Mouse (Mus musculus) gastrocnemius, postnatal 10 days (tissue): Measurements from ENCODE around the gene D7Ertd443e. TPM values are rescaled to one million over a fixed set of nuclear protein-coding genes. Genes with fewer than 3 reads are reported as not detected.

Experiments
- DNase-seq: peaks from one replicate; pipeline ENCODE4 v3.0.0; 2021; ENCODE audit warnings: mixed read lengths
- total RNA-seq, 2 experiments: library from RNA; stranded (reverse); gene quantifications; 2 replicates each; pipeline ENCODE4 v1.2.3; 2021

Gene D7Ertd443e
- total RNA-seq, 2 experiments from 2014 or later, result not detected

- DNase-seq, result no peak
Observed at GRCm38 (mm10) chr7:134289126-134289525, 96.3 kb downstream of the D7Ertd443e start.

GRCm38 (mm10) chr7:134287570-134288222 is 97.8 kb downstream of the D7Ertd443e start:
- no peak for DNase-seq

DNA sequence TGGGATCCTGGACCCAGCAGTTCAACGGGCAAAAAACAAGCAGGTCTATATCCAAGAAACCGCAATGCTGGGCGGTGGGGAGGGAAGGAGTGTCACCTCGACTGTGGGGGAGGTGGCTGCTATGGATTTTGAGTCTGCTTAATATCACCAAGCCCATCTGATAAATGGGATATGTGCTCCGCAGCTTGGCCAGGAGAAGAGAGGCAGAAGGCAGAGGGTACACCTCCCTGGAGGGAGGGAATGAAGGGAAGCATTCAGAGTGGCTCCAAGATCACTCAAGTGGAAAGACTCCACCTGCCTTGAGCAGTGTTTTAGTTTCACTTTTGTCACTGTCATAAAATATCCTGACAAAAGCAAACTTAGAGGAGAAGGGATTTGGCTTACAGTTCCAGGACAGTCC is 112.5 kb downstream of the D7Ertd443e start:
- DNase-seq, result no peak

- DNase-seq, result no peak
Observed at GRCm38 (mm10) chr7:134272421-134272820, 113.0 kb downstream of the D7Ertd443e start.

DNA sequence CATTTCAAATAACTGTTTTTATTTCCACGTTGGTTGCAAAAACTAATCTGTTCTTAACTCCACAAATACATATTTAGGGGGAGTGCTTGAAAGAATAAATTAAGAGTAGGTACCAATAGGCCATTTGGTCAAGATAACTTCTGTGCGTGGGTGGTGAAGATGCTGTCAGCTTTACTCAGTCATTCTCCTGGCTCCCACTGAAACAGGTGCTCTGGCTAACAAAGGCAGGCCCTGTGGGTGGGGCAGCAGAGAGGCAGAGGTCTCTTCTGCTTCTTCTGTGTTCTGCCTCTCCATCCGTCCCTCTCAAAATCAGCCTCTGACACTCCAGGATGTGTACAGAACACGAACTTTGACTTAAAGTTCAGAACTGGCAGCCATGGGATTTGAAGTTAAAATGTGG is 119.7 kb downstream of the D7Ertd443e start:
- no peak for DNase-seq

DNA sequence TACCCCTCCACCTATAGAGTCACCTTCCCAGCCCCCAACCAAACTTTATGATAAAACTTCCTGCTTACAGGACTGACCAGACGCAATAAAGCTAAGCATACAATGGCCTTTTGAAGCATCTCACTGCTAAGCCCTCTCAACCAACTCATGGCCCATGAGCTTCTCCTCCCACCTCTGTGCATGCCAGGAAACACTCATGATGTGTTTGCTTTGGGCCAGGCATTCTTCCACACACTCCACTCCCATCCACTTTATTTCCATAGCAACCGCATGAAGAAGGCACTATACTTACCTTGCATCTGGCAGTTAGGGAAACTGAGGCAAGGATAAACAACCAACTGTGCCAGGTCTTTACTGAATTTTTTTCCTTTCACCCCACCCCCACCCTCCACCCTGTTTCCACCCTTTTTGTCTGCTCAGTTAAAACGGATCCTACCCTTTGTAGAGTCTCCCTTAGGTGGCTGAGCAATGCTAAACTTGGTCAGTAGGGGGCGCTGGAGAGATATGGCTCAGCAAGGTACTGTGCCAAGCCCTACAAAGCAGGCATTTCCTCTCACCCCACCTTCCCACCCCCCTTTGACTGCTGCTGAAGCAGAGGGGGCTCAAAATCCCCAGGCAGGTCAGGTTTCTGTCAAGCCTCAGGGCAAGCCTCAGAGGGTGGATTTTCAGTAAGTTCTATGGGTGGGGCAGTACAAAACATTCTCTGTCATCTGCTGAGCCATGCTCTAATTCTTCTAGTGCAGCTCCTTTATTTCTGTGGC is 122.1 kb downstream of the D7Ertd443e start:
- peak; percentile 71 for DNase-seq

DNA sequence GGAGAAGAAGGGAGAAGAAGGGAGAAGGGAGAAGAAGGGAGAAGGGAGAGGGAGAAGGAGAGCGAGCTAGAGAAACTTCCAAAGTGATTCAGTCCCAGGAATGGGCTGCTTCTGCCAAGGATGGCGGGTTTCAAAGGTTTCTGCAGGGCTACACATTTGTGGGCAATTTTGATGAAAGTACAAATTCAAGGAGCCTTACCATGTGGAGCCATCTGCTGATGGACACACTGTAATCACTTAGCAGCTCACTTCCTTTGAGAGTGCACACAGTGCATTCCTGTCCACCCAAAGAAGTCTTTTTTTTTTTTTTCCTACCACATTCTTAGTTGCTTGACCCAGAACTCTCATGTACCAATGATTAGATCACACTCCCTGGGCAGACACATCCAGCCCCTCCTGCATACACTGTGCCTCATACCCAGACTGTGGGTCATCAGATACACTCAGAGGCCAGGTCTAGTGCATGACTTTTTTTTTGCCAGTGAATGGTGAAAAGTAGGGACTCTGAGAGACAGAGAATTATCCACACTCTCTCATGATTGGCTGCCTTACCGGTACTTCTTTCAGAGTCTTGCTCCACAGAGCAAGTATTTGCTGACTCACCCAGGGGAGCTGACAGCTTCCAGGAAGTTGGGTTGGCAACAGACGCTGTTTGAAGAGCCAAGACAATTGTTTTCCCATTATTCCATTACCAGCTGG is 124.3 kb downstream of the D7Ertd443e start:
- peak; percentile 20 for DNase-seq

DNA sequence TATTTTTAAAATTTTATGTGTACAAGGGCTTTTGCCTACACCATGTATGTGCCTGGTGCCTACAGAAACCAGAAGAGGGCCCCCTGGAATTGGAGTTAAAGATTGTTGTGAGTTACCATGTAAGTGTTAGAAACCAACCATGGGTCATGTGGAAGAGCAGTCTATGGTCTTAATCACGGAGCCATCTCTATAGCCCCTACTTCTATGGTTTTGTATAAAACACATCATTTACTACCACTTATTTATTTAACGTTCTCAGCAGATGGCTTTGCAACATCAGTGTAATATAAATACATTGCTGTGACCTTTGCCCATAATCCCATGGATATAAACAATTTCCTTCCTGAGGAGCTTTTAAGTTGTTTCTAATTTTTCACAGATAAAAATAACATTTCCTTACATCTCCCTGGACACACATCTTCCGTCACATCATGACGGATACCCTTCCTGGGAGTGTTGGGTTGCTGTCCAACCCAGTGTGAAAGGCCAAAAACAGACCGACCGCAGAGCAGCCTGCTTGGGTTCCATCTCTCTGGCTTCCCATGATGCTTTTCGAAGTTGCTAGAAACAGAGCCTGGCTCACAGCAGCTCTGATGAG is 135.1 kb downstream of the D7Ertd443e start:
- no peak for DNase-seq

GRCm38 (mm10) chr7:134248041-134248440 is 137.4 kb downstream of the D7Ertd443e start:
- DNase-seq, result no peak

DNA sequence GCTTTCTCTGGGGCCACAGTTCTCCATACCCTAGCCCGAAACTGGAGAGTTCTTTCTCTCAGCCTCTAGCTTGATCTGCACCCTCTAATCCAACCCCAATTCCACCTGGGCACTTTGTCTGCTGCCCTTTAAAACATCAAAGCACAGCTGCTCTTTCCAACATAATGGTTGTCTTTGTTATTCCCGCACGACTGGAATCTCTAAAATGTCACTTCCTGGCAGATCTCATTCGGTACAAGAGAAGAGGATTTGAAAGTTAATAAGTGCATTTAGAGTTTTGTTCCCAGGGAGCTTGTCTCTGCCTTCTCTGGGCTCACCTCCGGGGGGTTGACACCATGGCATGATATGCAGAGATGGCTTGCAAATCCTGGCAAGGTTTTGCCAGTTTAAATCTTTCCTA is 138.8 kb downstream of the D7Ertd443e start:
- no peak for DNase-seq

DNA sequence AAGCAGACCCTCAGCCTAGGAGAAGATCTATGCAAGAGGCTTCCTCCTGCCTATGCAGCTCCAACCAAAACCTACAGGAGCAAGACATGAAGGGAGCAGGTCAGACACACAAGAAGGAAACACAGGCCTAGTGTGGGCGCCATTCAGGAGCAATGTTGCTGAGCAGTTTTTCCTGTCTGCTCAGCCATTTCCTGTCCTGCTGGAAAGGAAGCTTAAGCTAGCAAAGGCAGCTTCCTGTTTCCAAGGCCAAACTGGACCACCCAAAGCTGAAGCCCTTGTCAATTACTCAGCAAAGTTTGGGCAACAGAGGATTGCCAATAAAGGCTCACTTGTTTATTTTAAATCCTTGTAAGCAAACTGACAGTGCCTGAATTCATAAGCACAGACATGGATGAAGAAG is 142.7 kb downstream of the D7Ertd443e start:
- no peak for DNase-seq

GRCm38 (mm10) chr7:134241212-134241611 is 144.2 kb downstream of the D7Ertd443e start:
- DNase-seq, result no peak

- no peak for DNase-seq
Observed at GRCm38 (mm10) chr7:134240579-134240978, 144.9 kb downstream of the D7Ertd443e start.

GRCm38 (mm10) chr7:134238863-134239262 is 146.6 kb downstream of the D7Ertd443e start:
- DNase-seq, result no peak

DNA sequence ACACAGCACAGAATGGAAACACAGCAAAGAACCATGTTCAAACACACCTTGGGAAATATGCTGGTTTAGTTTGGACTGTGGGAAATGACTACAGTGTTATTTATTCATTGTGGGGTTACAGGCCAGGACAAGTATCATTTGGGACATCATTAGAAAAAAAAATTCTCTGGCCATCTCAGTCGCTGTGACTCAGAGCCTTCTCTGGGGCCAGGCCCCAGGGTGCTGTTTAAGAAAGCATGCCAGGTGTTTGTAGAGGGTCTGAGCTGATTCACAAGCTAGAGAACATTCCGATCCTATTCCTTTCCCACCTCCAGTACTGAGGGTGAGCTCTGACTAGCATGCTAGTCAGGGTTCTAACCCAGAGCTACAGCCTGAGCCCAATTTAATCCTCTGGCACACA is 148.1 kb downstream of the D7Ertd443e start:
- DNase-seq, result no peak

GRCm38 (mm10) chr7:134236727-134237126 is 148.7 kb downstream of the D7Ertd443e start:
- DNase-seq, result no peak

DNA sequence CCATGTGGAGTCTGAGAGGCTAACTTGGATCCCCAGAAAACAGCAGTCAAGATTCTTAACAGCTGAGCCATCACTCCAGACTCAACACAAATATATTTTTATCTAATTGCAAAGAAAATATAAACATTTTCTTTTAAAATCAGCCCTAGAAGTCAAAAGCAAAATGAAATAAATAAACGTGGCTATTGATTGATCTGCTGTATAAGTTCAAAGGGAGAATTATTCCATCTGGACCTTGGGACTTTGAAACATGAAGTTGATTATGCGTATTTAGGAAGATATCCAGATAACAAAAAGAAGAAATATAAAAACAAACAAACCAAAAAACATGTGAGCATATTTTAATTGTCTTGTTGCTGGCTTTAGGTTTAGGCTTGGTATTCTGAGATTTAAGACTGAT is 149.9 kb downstream of the D7Ertd443e start:
- DNase-seq, result no peak

GRCm38 (mm10) chr7:134231378-134232346 is 153.8 kb downstream of the D7Ertd443e start, which contains the start of gene Adam12:
TSS of gene Adam12 (minus strand) at chr7:134232146.
- no peak for DNase-seq

DNA sequence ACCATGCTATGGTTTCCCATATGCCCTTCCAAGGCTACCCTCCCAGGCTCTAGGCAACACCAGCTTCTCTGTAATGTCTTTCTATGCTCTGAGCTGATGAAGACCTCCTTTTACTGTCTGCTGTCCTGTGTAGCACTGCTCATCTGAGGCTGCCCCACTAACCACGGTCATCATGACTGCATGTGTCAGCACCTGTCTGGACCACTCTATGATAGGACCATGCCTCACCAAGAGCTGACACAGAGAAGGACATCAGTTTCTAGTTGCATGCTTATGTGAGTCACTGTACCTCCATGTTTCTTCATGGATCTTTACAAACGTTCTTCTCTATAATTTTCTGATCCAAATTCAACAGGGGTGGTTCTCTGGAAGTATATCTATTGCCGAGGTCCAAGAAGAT is 154.8 kb downstream of the D7Ertd443e start:
- no peak for DNase-seq

DNA sequence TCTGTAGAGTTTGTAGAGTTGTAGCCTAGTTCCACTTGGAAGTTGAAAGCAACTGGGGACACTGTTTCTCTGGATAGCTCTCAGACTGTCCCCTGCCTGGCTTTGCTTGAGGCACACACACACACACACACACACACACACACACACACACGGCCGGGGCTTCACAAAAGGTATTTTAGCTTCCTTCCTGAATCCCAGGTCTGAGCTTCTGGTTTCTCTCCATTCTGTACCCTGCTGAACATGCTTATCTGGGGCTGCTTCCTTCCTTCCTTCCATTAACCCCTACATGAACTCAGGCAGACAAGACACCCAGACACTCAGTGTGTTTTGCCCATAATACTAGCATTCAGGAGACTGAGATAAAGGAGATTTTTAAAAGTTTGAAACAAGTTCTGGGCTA is 155.6 kb downstream of the D7Ertd443e start:
- no peak for DNase-seq

DNA sequence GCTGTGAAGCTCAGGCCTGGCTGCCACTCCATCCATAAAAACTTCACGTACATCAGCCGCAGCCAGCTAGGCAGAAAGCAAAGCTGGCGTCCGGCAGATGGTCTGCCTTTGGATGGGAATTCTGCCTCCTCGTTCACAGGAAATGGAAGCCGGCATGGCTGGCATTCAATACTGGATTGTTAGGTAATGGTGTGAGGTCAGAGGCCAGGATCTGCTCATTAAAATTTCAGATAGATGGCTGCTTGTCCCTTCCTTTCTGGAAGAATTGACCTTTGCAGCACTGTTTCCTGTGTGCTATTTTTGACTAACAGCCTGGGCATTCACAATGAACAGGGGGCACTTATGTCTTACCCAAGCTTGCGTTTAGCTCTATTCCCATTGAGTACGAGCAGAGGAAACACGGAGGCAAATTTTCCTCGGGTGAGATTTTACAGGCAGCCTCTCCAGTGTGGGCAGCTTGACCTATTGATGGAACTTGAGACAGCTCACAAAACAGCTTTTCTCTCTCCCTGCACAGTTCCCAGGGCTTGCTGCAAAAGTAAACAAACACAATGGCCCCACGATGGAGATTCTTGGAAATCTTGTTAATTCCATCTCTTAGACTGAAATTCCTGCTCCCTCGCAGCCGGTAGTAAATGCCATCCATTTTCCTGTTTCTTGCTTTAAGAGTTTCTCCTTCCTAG is 157.5 kb downstream of the D7Ertd443e start:
- no peak for DNase-seq
